Mouse (Mus musculus) gonadal fat pad, adult 2 months (tissue): ENCODE results near the gene Pclaf. TPM values are rescaled to one million over a fixed set of nuclear protein-coding genes. Genes with fewer than 3 reads are reported as not detected.

ENCODE experiments used
- DNase-seq: peaks from one replicate; pipeline ENCODE4 v3.0.0-alpha.2; 2012; ENCODE audit warnings: low read depth
- polyA plus RNA-seq: library from polyadenylated mRNA; depleted of rRNA; stranded (reverse); fragments of >200 nt; gene quantifications from 2 replicates; pipeline ENCODE4 v1.2.3, GENCODE M21; 2012; rRNA removed

Pclaf gene
- polyA plus RNA-seq, result 0.97 and 1.3 TPM in 2 replicates

DNA sequence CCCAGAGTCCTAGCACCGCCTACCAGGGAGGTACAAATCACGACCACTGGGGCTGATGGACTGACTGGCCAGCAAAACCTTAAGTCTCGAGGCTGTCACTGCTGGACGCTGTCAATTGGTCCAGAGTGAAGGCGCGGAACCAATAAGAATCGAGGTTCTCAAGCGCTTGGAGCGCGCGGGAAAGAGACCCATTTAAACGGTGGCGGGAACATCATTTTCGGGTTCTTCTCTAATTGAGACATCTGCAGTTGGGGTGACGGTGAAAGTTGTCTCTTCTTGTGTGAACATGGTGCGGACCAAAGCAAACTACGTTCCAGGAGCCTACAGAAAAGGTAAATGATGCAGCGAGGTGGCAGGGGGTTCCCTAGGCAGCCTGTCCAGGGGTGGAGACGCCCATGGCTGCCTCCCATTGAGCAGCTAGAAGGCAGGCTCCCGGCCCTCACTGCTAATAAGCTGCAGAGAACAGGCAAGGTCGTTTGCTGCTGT is at the start of gene Pclaf:
Gene Pclaf (plus strand): TSS at position 95 of the 486 bp plus-strand sequence.
- DNase-seq, result no peak

DNA sequence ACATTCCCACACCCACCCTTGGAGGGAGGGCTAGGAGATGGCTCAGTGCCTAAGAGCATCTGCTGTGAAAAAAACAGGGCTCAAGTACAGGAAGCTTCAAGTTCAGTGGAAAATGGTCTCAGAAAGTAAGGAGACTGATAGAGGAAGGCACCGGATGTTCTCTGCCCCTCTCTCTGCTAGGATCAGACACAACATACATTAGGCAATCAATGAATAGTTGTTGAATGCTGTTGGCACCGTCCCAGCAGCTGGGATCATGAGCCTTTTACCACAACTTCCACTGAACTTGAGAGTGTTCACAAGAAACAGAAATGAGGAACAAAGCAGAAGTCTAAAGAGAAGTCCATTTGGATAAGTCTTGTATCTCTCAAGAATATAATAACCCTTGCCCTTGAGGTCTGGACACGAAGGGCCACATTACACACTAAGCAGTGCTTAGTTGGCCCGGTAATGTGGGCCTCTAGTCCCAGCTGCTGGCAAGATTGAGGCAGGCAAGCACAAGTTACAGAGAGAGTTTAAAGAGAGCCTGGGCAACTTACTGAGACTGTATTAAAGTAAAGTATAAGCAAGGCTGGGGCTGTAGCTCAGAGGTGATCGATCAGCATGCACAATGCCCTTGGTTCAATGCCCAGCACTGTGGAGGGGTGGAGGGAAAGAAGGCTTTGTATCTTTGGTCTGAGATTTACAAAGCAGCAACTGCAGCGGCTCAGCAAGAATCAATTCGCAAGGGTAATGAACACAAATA is 45.4 kb upstream of the Pclaf start:
- no peak for DNase-seq

DNA sequence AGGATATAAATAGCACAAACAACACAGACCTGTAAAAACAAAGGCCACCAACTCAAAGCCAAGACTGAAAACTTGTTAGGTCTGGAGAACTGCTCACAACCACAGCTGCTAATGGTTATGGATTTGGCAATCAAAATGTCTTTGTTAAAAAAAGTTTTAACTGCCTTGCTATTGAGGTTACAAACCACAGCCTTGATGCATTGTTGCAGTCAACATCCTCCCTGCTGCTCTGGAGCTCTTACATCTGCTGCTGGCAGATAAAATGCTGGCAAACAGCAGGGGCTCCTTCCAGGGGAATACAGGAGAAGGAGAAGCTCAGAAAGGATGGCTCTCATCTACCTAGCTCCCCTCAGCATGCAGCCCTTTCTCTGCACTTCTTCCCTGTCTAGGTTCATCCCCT is 41.9 kb upstream of the Pclaf start:
- DNase-seq, result no peak

DNA sequence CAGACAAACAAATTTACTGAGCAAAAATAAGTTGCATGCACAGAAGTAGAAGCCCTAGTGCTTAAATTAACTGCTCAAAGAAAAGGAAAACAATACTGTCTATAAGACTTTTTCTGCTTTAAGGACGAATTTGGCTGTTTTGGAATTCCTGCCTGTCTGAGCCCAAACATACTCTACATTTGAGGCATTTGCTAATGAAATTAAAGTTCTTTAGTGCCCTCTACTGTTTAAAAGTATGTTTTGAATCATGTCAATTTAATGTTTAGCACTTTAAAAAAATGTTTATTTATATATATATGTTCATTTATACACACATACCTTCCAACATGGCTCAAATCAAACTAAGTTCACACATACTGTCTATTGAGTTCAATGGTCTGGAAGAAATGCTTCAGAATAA is 39.8 kb upstream of the Pclaf start:
- DNase-seq, result no peak

DNA sequence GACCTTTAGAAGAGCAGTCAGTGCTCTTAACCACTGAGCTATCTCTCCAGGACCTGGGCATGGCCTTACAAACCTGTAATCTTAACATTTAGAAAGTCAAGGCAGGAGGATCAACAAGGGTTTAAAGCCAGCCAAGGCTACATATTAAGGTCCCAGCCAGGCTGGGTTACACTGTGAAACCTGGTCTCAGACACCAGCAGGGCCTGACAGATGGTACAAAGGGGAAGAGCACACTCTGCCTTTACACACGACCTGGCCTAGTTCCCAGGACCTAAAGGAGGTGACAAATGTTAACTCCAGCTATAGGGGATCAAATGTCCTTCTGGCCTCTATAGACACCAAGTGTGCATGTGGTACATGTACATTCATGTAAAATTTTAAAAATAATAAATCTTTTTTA is 30.4 kb upstream of the Pclaf start:
- no peak for DNase-seq

DNA sequence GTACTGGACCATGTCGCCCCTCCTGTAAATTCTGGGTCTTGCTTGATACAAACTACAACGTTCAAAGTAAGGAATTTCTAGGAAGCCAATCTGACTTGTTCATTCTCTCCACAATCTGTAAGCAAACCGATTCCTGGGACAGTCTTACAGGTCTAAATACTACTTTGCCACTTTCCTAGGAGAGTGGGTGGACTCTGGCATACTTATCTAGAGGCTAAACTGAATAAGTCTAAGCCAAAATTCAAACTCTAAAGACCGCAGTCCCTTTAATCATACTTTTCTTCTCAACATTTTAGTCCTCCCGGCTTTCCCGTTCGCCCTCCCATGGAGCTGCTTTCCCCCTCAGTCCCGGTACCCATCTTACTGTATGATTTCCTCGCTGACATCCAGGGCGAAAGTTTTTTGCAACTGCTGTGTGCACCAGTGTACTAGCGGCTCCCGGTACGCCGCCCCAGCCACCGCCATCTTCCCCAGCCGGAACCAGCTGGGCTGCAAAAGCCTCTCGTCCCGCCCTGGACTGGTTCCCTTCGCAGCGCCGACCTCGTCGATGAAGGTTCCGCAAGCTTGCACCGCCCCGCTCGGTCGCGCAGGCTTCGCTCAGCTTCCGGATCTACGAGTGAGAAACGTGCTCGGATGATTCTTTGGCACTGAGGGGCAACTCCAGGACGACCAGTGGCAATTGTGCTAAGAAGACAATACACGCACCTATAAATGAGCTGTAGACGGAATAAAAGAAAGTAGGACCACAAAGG is 5.3 kb upstream of the Pclaf start:
- no peak for DNase-seq

DNA sequence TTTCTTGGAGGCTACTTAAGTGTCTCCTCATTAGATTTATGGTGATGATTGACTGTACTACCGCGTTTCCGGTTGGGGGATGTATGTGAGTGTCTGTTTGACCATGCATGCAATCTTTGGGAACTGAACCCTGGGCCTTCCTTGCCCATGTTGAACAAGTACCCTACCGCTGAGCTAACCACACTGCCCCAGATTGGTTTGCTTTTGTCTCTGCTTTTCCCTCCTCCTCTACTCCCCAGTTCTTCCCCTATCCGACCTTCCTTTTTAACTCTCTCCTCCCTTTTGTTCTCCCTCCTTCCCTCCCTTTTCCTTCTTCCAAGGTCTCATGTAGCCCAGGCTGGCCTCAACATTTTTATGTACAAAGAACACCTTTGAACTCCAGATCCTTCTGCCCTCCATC is 1.1 kb downstream of the Pclaf start:
- DNase-seq, result no peak

DNA sequence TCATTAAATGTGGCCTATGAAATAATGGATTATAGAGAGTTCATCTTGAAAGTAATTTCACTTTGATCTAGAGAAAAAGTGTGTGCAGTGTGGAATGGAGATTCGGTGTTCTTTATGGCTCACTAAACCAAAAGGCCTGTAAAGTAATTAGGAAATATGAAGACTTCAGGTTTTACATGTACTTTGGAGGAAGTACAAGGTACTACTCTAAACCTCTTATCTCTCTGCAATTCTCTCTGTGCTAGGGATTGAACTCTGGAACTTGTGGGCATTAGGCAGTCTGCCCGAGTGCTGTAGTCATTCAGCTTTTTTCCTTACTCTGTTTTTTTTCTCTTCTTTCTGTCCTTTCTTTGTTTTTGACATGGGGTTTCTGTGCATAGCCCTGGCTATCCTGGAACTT is 6.9 kb downstream of the Pclaf start:
- no peak for DNase-seq

DNA sequence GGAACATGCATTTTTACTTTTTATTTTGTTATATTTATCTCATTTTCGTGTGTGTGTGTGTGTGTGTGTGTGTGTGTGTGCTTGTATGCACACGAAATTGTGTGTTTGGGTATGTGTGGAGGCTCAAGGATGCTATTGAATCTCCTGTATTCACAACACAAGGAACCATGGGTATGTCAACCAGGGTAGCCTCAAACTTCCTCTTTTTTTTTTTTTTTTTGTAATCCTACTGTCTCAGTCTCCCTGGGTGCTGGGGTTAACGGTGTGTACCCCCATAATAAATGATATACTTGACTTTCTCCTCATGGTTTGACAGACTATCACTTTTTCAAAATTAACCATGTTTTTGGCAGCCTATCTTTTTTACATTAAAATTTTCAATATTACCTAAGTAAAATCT is 12.8 kb downstream of the Pclaf start:
- no peak for DNase-seq

DNA sequence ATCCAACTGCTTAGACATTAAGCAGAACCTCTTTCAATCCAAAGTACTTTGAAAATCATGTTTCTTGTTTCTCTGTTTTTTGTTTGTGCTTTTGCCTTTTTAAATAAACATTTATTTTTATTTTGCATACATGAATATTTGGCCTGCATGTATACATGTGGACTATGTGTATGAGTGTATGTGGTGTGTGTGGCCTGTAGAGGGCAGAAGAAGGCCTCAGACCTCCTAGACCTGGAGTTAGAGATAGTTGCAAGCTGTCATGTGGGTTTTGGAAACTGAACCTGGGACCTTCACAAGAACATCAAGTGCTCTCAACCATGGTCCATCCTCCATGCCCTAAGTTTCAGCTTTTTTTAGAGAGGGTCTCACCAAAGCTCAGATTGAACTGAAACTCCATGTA is 13.4 kb downstream of the Pclaf start:
- no peak for DNase-seq

DNA sequence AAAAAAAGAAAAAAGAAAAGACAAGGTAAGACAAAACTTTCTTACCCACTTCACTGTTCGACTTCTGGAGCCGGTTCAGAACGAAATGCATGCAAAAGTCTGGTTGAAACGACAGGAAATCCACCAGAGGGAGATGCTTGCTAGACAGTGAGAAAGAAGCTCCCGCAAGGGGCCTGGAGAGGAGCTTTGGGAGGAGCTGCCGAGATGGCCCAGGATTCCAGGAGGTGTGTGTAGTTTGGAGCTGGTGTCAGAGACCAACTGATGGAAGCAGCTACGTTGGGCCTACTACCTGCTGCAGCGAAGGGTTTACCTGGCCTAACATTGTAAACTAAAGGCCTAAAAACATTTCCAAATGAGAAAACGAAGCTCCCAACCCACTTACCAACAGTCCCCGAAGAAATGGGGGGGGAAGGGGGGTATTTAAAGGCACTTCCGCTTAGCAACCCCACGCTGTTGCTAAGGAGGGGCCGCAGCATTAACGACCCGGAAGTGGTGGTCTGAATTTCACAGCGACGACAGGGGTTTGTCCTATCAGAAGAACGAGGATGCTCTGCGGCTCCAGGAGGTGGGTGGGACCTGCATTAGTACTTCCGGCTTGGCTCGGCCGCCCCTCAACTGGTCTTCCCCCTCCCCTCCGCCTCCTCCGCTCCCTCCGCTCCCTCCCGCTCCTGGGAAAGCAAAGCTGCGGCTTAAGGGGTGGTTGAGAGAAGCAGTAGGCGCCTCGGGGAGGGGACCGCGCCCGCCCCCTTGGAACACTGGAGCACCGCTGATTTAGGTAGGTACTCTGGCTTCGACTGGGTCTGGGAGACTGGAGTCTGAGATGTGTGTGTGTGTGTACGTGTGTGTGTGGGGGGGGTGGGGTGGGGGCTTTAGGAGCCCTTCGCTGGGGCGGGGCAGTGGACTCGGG is 18.6 kb downstream of the Pclaf start, which contains the start of the genes Trip4 and Csnk1g1:
Gene Trip4 (minus strand): TSS at position 401 of the 907 bp plus-strand sequence.
Gene Csnk1g1 (plus strand): TSS at position 531 of the 907 bp plus-strand sequence.
- peak; percentile 73 for DNase-seq

DNA sequence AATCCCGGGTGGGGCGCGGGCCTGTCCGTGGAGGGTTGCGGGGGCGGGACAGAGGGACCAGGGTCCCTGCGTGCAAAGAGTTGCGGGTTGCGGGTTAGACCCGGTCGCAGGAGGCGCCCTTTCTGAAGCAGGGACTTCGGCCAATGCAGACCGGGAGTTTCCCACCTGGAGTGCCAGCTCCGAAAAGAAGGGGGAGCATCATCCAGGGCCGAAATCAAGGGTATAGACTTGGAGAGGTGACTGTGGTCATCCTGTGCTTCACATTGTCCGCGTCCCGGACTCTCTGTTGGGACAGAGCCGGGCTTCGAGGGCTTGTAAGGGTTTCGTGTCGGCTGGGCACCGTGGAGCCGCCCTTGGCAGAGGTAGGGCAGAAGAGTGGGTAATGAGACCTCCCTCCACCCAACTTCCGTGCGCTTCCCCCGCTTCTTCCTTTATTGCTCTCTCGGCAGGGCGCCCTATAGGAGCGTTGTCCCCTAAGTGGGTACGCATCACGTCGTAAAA is 19.3 kb downstream of the Pclaf start:
- no peak for DNase-seq

DNA sequence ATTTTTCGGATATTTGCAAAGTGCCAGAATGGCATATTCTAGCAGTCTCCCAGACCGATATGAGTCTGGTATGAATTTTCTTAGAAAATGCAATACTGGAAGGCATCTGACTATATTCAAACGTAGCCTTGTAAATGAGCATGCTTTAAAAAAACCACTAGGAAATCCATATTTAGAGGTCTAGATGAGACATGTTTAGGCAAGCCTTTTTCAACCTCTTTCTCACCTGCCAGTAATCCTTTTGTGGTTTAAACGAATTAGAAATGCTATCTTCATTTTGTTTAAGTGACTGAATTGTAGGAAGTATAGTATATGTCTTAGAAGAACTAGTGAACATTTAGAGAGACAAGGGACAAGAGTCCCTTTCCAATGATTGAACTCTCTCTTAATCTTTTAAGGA is 19.8 kb downstream of the Pclaf start:
- no peak for DNase-seq

DNA sequence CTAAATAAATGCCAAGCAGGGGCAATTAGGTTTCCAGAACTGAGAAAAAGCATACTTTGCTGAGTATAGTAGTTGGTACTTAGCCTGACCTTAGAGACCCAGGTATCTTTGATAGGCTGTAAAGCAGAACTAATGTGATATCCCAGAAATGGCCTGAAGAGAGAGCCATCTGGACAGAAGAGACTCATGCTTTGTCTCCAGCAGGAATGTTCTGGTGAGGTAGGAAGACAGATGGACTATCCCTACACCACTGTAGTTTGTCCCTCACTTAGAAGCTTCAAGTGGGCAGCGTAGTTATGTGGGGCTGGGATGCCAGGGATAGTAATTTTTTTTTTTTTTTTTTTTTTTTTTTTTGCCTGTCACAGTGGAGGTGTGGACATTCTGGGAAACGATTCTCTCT is 23.9 kb downstream of the Pclaf start:
- DNase-seq, result no peak

DNA sequence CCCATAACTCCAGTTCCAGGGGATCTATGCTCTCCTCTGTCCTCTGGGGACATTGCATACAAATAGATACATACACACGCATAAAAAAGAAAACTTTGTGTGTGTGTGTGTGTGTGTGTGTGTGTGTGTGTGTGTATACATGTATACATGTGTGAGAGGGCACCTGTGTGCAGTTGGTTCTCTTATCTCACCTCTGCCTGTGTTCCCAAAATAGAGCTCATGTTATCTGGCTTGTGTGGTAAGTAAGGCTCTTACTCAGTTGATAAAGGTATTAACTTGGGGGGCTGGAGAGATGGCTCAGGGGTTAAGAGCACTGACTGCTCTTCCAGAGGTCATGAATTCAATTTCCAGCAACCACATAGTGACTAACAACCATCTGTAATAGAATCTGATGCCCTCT is 27.0 kb downstream of the Pclaf start:
- DNase-seq, result no peak

DNA sequence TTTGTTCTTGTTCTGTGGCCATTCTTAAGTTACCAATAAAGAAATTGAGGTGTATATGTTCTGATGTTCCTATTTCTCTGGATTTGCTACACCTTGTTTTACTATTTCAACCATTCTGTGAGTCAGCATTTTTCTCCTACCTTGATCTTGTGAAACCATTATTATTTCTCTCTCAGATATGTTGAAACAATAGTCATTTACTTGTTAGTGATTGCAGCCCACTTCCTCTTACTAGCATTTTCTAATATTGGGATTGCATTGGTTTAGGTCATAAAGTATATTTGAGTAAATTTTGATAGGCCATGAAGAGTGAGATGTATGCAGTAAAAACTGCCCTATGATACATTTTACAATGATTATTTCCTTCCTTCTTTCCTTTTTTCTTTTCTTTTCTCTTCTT is 38.4 kb downstream of the Pclaf start:
- no peak for DNase-seq

DNA sequence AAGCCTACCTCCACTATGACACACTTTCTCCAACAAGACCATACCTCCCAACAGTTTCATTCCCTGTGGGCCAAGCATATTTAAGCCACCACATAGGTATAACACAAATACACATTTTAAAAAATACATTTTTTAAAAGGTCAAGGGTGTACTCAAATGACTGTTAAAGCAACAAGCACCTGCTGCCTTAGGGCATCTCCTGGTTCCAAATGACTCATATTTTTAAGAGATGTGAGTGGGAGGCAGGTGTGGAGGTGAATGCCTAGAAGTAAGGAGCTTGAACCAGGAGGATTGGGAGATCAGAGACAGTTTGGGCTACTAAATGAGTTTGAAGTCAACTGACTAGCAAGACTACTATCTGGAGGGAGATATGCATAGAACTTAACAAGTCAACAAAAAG is 39.8 kb downstream of the Pclaf start:
- peak; percentile 68 for DNase-seq

DNA sequence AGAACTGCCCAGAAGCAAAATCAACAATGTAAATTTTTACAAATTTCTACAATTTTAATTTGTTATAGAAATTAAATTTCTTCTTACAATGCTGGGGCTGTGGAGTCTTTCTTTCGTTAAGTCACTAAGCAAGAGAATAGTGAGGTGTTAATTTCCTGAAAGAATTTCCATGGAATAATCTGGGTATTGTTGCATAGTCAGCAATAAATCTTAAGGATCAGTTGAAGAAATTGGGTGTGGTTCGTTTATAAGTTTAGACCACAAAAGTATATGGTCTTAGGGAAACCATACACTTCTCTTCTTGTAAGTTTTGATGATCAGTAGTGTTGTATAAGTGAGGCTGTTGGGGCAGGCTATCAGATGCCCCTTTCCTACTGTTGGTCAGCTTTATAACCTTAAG is 47.5 kb downstream of the Pclaf start:
- no peak for DNase-seq

DNA sequence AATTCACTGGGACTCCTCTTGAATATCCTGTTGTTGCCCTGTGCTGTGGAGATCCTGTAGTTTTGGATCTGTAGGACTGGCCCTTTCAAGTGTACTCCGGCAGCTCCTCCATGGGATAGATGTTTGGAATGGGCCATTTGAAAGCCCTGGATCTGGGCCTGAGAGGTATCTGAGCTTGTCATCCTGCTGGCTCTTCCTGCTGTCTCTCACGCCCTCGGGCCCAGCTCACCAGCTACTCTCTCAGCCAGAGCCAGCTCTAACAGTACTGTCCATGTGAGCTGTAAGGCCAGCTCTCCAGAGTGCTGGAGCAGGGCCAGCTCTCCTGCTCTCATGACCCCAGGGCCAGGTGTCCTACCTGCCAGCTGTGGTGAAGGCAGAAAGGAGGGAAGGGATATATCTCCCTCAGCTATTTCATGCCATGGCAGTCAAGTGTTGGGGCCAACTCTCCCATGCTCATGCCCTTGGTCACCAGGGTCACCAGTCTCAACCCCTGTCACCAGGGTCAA is 61.1 kb downstream of the Pclaf start:
- DNase-seq, result peak; percentile 17
